Mouse (Mus musculus): Measurements from ENCODE around the gene Bloc1s5. TPM values are rescaled to one million over a fixed set of nuclear protein-coding genes. Genes with fewer than 3 reads are reported as not detected.

Bloc1s5 gene
- total and polyA plus RNA-seq, 2 experiments from 2014 or later: 10.3 to 22.9 TPM

- Histone ChIP-seq H3K9ac (no peak overlapping the region), H3K27me3 (ENCODE audit: insufficient read depth, low read length) (no peaks in the 10 kb centered on the region), H3K9me3 (ENCODE audit: low read length) (no peaks in the 10 kb centered on the region), H3K4me3 (ENCODE audit: low read depth, low read length) (no peak overlapping the region), H3K36me3 (ENCODE audit: insufficient read depth) (no peaks in the 10 kb centered on the region), H3K4me1 (ENCODE audit: insufficient read depth) (0 out of 2 replicates have a peak, but pooled peaks cover 3% of the 10 kb centered on the region), H3K4me2 (ENCODE audit: low read depth) (no peak overlapping the region), H3K27ac (ENCODE audit: low read depth, low read length) (no peak overlapping the region)
- DNase-seq (no peak), ATAC-seq (no peak)
- WGBS: 87% methylated on average over 5 of the region's 5 CpGs
- TF ChIP-seq CTCF (IDR thresholded peaks at IDR 0.05; ENCODE audit: low read depth): no peak
Observed at GRCm38 (mm10) chr13:38547717-38548116, 87.2 kb downstream of the Bloc1s5 start.

GRCm38 (mm10) chr13:38546754-38547153 is 88.2 kb downstream of the Bloc1s5 start:
- Histone ChIP-seq H3K36me3 (ENCODE audit: insufficient read depth) (no peaks in the 10 kb centered on the region), H3K27ac (ENCODE audit: low read depth, low read length) (no peak overlapping the region), H3K4me1 (ENCODE audit: insufficient read depth) (0 out of 2 replicates have a peak, but pooled peaks cover 3% of the 10 kb centered on the region), H3K4me3 (ENCODE audit: low read depth, low read length) (no peak overlapping the region), H3K4me2 (ENCODE audit: low read depth) (no peak overlapping the region), H3K27me3 (ENCODE audit: insufficient read depth, low read length) (no peaks in the 10 kb centered on the region), H3K9me3 (ENCODE audit: low read length) (no peaks in the 10 kb centered on the region), H3K9ac (no peak overlapping the region)
- 90% methylated on average over 4 of the region's 4 CpGs for WGBS
- TF ChIP-seq CTCF (IDR thresholded peaks at IDR 0.05; ENCODE audit: low read depth): no peak
- no peak for ATAC-seq
- no peak for DNase-seq

DNA sequence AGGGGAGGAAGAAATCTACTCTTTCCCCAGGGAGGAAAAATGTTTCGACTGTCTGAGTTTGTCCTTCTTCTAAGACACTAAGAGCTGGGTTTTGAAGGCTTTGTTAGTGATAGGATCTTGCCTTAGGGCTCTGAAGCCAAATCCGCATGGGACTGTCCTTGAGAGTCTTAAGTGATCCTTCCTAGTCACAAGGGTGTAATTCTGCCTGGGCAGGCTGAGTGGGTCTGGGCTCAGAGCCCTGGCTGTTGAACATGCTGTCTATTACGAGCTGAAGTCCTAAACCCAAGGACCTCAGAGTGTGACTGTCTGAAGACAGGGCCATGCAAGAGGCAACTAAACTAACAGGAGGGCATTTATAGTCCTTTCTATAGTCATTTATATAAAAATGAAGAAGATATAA is 89.4 kb downstream of the Bloc1s5 start:
- Histone ChIP-seq H3K9me3 (ENCODE audit: low read length) (no peaks in the 10 kb centered on the region), H3K27me3 (ENCODE audit: insufficient read depth, low read length) (no peaks in the 10 kb centered on the region), H3K4me1 (ENCODE audit: insufficient read depth) (0 out of 2 replicates have a peak, but pooled peaks cover 3% of the 10 kb centered on the region), H3K27ac (ENCODE audit: low read depth, low read length) (no peak overlapping the region), H3K36me3 (ENCODE audit: insufficient read depth) (no peaks in the 10 kb centered on the region), H3K4me3 (ENCODE audit: low read depth, low read length) (no peak overlapping the region), H3K4me2 (ENCODE audit: low read depth) (no peak overlapping the region), H3K9ac (no peak overlapping the region)
- TF ChIP-seq CTCF (IDR thresholded peaks at IDR 0.05; ENCODE audit: low read depth): no peak
- no peak for ATAC-seq
- WGBS: 70% methylated on average over 3 of the region's 3 CpGs
- no peak for DNase-seq

DNA sequence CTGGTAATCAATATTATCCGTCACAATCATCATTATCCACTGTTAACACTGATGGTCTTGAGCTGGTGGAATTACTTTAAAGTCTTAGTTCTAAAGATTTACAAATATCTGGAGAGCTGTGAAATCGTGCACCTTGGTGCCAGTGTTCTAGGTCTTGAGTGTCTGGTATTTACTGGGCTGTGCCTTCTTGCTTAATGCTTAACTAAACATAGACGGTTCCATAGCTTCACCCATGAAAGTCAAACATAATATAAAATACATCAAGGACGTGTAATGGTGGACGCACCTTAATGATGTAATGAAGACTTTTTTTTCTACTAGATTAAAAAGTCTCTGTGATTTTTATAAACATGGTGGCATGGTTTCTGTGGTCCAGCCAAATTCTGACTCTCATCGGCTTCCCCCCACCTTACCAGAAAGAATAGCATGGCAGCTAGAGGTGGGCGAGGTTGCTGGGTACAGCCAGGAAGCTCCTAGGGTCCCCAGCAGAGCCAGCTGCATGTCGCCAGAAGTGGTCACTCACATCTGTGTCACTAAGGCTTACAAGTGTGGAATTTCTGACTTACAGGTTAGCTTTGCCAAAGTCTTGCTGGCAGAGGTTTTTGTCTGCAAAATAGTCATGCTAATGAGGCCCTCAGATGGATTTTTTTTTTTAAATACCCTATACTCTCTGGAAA is 90.0 kb downstream of the Bloc1s5 start:
- DNase-seq (no peak), ATAC-seq (no peak)
- 87% methylated on average over 8 of the region's 8 CpGs for WGBS
- Histone ChIP-seq H3K4me3 (ENCODE audit: low read depth, low read length) (no peak overlapping the region), H3K9ac (no peak overlapping the region), H3K27me3 (ENCODE audit: insufficient read depth, low read length) (no peaks in the 10 kb centered on the region), H3K27ac (ENCODE audit: low read depth, low read length) (no peak overlapping the region), H3K9me3 (ENCODE audit: low read length) (no peaks in the 10 kb centered on the region), H3K4me1 (ENCODE audit: insufficient read depth) (0 out of 2 replicates have a peak, but pooled peaks cover 3% of the 10 kb centered on the region), H3K36me3 (ENCODE audit: insufficient read depth) (no peaks in the 10 kb centered on the region), H3K4me2 (ENCODE audit: low read depth) (no peak overlapping the region)
- no peak for TF ChIP-seq CTCF (IDR thresholded peaks at IDR 0.05; ENCODE audit: low read depth)

DNA sequence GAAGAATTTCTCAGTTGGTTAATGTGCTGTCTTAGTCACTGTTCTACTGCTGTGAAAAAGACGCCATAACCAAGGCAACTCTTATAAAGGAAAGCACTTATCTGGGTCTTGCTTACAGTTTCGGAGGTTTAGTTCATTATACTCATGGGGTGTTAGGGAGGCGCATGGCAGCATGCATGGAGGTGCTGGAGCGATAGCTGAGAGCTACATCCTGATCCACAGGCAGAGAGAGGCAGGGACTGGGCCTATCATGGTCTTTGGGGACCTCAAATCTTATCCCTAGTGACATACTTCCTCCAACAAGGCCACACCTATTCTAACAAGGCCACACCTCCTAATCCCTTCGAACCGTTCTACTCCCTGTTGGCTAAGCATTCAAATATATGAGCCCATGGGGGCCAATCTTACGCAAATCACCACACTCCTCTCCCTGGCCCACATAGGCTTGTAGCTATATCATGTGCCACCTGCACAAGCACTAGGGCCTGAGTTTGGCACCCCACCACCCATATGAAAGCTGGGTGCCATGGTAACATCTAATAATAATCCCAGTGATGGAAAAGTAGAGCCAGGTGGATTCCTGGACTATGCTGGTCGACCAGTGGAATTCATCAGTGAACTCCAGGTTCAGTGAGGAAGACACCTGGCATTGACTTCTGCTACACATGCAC is 91.3 kb downstream of the Bloc1s5 start:
- Histone ChIP-seq H3K9ac (no peak overlapping the region), H3K4me2 (ENCODE audit: low read depth) (no peak overlapping the region), H3K27ac (ENCODE audit: low read depth, low read length) (no peak overlapping the region), H3K27me3 (ENCODE audit: insufficient read depth, low read length) (no peaks in the 10 kb centered on the region), H3K36me3 (ENCODE audit: insufficient read depth) (no peaks in the 10 kb centered on the region), H3K9me3 (ENCODE audit: low read length) (no peaks in the 10 kb centered on the region), H3K4me3 (ENCODE audit: low read depth, low read length) (no peak overlapping the region), H3K4me1 (ENCODE audit: insufficient read depth) (0 out of 2 replicates have a peak, but pooled peaks cover 3% of the 10 kb centered on the region)
- DNase-seq (peak; percentile 8), ATAC-seq (peak; percentile 72; the same call in 1 of the 2 replicates)
- no peak for TF ChIP-seq CTCF (IDR thresholded peaks at IDR 0.05; ENCODE audit: low read depth)
- WGBS: 53% methylated on average over 8 of the region's 8 CpGs

Other genes starting within 250 kb of the Bloc1s5 start
- 58.6 and 75.0 TPM in 2 replicates for gene Txndc5, start 106.3 kb downstream of the Bloc1s5 start, total RNA-seq (2014; rRNA removed)
- gene Txndc5, start 106.3 kb downstream of the Bloc1s5 start, polyA plus RNA-seq (2015; fragmentation: Nextera tagmentation; extraction: Ambion mirVana): 63.8 and 70.4 TPM in 2 replicates
- 45.2 and 46.3 TPM in 2 replicates for gene Eef1e1, start 23.9 kb upstream of the Bloc1s5 start, total RNA-seq (2014; rRNA removed)
- 106 and 116 TPM in 2 replicates for gene Eef1e1, start 23.9 kb upstream of the Bloc1s5 start, polyA plus RNA-seq (2015; fragmentation: Nextera tagmentation; extraction: Ambion mirVana)